Mouse (Mus musculus) lung, postnatal 4 days (tissue): ENCODE results near the gene Psmc3.
"Not testable (repeated sequence)": the region's sequence is repeated elsewhere in the genome, so short reads cannot be mapped to it uniquely, and the experiment has no call there.

Source experiments
- DNase-seq, 2 experiments: peaks; one replicate each; pipeline ENCODE4 v3.0.0; 2021

Psmc3 gene

DNA sequence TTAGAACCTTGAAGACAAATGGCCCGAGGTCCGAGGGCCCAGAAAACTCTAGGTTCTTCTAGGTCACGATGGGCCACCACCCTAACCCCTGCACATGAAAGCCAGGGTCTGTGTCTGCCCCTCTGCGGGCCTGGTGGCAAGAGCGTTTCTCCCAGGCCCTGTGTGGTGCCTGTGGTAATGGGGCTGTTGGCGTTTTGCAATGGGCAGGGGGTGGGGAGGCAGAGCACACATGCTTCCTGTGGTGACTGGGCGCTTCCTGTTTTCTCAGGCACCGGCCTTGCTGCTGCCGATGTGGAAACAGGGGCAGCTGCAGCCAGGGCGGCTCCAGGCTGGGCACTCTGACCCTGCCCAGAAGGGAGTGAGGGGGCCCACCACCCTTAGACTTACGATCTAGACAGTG, 29.0 kb downstream of the Psmc3 start:
- peak; percentile 83 to 86 for DNase-seq

DNA sequence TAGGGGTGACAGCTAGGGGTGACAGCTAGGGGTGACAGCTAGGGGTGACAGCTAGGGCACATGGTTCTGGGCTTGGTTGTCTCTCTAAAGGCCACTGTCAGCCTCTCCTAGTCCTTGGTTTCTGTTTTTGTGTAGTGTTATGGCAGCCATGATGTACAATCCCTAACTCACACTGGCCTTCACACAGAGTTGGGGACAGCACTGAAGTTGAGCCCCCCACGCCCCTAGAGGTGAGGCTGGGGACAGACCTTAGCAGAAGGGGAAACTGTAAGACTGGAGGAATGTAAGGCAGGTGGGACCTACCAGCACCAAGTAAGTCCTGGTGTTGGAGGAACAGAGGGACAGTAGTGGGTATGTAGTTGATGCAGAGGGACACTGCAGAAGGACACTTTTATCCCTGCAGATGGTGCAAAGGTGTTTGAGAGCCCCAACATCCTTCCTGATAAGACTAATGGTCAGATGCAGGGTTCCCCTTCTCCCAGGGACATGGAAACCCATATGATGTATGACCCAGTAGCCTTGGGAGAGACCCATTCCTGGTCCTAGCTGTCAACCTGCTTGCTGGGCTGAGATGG, 29.6 kb downstream of the Psmc3 start:
- DNase-seq, result no peak

- DNase-seq, result peak; percentile 59 to 64
These were observed 30.5 kb downstream of the Psmc3 start for GRCm38 (mm10) chr2:91084179-91084820.

DNA sequence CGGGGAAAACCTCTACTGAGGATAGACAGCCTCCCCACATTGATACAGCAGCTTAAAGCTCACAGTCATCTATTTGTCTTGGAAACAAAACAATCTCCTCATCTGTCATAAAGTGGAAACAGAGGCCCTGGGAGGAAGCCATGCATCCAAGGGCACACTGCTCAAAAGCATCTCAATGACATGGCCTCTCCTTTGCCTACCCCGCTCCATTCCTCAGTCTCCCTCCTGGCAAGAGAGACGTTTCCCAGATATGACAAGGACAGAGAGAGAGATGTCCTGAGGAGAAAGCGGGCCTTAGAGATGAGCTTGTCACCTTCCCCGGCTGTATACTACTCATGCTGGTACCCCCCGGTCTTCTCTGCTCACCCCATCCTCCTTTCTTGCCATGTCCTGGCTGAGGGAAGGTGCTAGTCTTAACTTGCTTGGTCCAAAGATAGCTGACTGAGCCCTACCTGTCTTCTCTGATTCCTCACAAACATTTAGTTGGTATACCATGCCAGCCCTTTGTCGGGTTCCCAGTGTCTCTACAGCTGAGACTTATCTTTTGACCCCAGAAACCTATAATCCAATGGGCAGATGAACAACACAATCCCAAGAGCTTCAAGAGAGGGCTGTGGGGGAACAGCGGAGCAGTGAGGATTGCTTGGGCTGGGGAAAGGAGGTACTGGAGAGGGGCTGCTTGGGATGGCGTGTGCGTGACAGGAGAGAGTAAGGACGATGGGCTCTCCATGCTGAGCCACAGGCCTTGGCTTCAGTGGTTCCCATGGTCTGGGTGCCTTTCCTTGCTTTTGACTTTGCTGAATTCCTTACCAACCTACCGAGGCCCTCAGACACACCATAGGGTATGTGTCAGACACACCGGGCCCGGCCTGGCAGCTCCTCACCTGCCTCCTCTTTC, 31.9 kb downstream of the Psmc3 start:
- no peak for DNase-seq

- DNase-seq, result peak in 1 of 2 experiments; percentile 50
These were observed 32.8 kb downstream of the Psmc3 start for GRCm38 (mm10) chr2:91086392-91087237.

GRCm38 (mm10) chr2:91087453-91087852, 33.6 kb downstream of the Psmc3 start:
- DNase-seq, result no peak

- DNase-seq, result peak in 1 of 2 experiments; percentile 48
These were observed 35.2 kb downstream of the Psmc3 start for GRCm38 (mm10) chr2:91088987-91089386.

GRCm38 (mm10) chr2:91090208-91090607, 36.4 kb downstream of the Psmc3 start:
- peak in 1 of 2 experiments; percentile 39 for DNase-seq

DNA sequence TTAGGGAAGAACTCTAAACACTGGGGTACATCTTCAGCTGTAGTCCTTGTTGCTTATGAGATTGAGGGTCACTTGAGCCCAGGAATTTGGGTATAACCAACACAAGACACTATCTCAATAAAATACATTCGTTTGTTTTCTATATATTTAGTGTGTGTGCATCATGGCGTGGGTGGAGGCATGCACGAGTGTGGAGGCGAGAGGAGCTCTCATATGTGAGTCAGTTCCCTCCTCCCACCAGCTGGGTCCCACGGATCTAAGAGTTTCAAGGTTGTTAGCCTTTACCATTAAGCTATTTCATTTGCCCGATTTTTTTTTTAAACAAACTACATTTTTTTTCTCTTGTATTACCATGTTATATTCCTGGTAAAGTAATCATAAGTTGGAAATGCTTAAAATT, 37.0 kb downstream of the Psmc3 start:
- no peak for DNase-seq

DNA sequence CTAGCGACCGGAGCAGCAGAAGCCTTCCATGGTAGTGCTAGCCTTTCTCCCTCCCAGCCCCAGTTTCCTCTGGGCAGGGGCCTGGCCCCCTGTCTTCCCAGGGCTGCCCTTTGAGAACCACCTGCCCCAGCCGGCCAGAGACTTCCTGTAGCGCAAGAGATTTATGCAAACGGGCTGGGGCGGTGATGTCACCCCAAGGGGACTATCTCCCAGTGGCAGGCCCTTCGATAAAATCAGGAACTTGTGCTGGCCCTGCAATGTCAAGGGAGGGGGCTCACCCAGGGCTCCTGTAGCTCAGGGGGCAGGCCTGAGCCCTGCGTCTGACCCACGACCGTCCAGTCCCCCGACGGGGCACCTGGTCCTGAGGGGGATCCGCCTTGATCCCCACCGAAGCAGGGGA, 42.7 kb downstream of the Psmc3 start:
- peak; percentile 71 to 80 for DNase-seq

DNA sequence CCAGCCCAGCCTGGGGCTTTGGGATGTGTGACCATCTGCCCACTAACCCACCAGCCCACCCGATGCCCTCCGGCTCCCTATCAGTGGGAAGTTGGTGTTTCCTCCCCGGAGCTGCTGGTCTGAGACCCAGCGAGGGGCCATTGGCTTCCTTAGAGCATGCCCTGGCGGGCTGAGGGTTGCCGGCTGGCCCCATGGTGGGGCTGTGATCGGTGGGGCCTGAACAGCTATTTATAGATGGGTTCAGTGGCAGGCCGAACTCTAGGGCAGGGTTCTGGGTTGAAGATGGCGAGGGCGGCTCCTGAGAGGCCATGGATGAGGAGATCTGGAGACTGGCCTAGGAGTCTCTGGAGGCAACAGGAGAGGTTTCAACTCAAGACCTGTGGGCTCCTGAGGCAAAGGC, 43.2 kb downstream of the Psmc3 start:
- peak; percentile 36 to 38 for DNase-seq

DNA sequence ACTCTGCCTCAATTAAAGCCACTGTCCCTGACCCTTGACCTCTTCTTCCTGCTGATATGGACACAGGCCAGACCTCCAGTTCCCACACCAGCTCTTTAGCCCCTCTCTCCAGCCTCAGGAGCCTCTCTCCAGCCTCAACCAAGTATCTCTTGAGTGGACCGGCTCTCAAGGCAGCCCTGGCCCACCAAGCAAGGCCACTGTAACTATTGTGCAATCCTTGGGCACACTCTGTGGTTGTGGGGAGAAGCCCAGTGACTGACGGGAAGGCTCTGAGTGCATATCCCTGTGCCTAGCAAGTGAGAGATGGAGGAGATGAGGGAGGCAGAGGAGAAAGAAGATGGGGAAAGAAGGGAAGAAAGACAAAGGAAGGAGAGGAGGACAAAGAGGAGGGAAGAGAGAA, 44.3 kb downstream of the Psmc3 start:
- DNase-seq, result peak; percentile 51 to 53

- peak; percentile 88 to 93 for DNase-seq
These were observed 47.4 kb downstream of the Psmc3 start for GRCm38 (mm10) chr2:91101124-91101740.

DNA sequence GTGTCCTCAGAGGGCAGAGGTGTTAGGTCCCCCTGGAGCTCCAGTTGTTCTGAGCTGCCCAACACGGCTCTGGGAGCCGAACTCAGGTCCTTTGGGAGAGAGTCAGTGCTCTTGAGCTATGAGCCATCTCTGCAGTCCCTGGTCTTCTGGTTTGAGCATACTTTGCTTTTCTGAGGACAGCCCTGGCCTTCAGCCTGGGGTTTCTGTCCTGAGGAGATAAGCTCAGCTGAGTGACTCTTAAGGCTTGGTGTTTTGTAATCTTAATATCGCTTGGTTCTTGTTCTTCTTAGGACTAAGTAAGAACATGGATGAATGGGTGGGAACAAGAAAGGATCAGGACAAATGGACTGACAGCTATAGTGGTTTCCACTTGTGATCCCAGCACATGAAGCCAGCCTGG, 54.3 kb downstream of the Psmc3 start:
- DNase-seq, result no peak

DNA sequence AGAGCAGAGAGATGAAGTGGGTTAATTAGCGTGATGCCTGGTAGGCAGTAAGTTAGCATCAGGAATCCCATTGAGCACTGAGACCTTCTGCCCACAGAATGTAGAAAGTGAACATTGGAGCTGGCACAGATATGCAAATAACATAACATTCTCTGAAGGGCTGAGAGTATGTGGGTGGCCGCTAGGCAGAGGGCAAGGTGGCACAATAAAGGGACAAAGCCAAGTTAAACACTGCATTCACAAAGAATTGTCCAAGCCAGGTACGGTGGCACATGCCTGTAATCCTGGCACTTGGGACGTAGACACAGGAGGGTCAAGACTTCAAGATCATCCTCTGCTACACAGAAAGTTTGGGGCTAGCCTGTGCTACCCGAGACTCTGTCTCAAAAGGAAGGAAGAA, 55.4 kb downstream of the Psmc3 start:
- no peak for DNase-seq

DNA sequence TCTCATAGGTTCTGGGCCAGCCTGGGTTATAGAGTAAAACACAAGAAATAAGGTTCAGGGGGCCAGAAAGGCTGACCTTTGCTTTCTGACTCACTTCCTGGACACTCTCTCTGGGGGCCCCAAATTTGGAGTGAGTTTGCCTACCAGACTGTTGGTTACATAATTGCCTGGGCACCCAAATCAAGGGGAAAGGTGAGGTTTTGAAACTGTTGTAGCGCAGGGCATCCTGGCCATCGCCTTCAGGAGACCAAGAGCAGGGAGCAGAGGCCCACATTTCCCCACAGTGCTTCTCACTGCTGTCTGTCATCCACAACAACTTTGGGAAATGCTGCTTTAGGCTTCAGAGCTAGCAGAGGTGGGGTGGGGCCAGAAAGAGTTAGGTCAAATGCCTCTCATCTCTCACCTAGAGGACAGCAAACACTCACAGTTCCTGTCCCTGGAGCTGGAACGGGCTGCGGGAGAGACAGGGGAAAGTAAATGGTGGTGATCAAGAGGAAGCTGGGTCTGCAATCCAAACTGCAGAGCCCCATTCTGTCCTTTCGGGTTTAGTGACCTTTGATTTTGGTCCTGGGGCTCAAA, 56.1 kb downstream of the Psmc3 start:
- no peak for DNase-seq

- DNase-seq, result no peak
These were observed 56.6 kb downstream of the Psmc3 start for GRCm38 (mm10) chr2:91110429-91110828.

- not testable (repeated sequence) for DNase-seq
These were observed 58.0 kb downstream of the Psmc3 start for GRCm38 (mm10) chr2:91111832-91112231.

DNA sequence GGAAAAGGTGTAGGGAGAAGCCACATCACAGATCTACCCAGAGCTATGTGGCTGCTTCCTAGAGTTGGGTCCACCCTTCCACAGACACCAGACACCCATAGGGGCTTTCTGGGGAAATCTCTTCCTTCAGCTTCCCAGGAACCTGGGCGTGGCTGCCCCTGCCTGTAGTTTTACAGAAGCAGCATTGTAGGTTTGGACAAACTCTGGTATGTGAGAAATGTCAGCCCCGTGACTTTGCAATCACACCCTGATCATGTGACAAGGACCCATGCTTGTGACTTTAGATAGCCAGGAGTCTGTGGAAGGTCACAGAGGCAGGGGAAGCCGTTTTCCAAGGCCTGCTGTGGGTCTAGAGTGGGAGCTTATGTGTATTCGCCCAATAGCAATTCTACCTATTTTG, 58.7 kb downstream of the Psmc3 start:
- DNase-seq, result peak; percentile 47 to 57

GRCm38 (mm10) chr2:91113334-91113733, 59.5 kb downstream of the Psmc3 start:
- DNase-seq, result no peak

- no peak for DNase-seq
These were observed 60.0 kb downstream of the Psmc3 start for GRCm38 (mm10) chr2:91113852-91114251.
